9 mouse cellular contexts compared by ENCODE assay signal in genomic region chr11:59633037-59633436, GRCm38 (mm10). TPM values are rescaled to one million over a fixed set of nuclear protein-coding genes. Genes with fewer than 3 reads are reported as not detected.
A peak's percentile ranks its signal among the peaks of the same experiment; 100 is the strongest.
DNase-seq lines count a peak whose midpoint lies in the region; ATAC-seq and TF ChIP-seq lines count a peak whose summit lies in the region.
"Had no signal": no experiment of that assay in that cellular context is flagged by ENCODE, and none has a peak within 500 bp of the region (broad histone marks: within the 10 kb centered on the region; RNA-seq: fewer than 3 reads in every experiment).

No protein-coding gene starts in this region.

- peak; percentile 66 for TF ChIP-seq RAD21 in CH12.LX (IDR thresholded peaks at IDR 0.05; ENCODE audit: low read depth, low read length)

- no peak overlapping the region for H3K27ac ChIP-seq in hindbrain, embryonic 11.5 days (ENCODE audit: low read depth, low read length)
- H3K27ac ChIP-seq in hindbrain, embryonic 13.5 days = no peak overlapping the region
- H3K27ac ChIP-seq in CH12.LX (ENCODE audit: insufficient read depth, low read depth) = no peak overlapping the region
- no peak overlapping the region for H3K27ac ChIP-seq in testis, adult 2 months (ENCODE audit: control insufficient read depth, insufficient read depth, low read depth, low read length)
- H3K27ac ChIP-seq: limb, embryonic 15.5 days had no signal

- 23% methylated on average over 5 of the region's 5 CpGs for WGBS in hindbrain, embryonic 11.5 days
- 23% methylated on average over 5 of the region's 5 CpGs for WGBS in hindbrain, embryonic 13.5 days

- in situ Hi-C loops in CH12.LX (cut with MboI; ENCODE audit: low pct_ligation_motif_present, low pct_unique_long_range_greater_than_20kb, low sequenced_read_pairs) = loop anchor here (5.0 kb wide), 1 partner anchor 99 kb away; no protein-coding TSS in a partner anchor

- TF ChIP-seq CTCF in CH12.LX (conservative IDR thresholded peaks at IDR 0.05 in 1 of 2, IDR thresholded peaks at IDR 0.05 in 1 of 2; ENCODE audit: low read depth in 2 of 2, low read length in 2 of 2) = peak; percentile 94 to 98
- peak; percentile 93 for TF ChIP-seq CTCF in testis, adult 2 months (IDR thresholded peaks at IDR 0.05; ENCODE audit: control insufficient read depth, insufficient read depth, insufficient replicate concordance, low read depth, low read length)

- H3K9ac ChIP-seq in hindbrain, embryonic 11.5 days (ENCODE audit: low read depth, low read length) = no peak overlapping the region
- no peak overlapping the region for H3K9ac ChIP-seq in hindbrain, embryonic 13.5 days
- no peak overlapping the region for H3K9ac ChIP-seq in CH12.LX (ENCODE audit: insufficient read depth, low read depth)
- H3K9ac ChIP-seq: limb, embryonic 15.5 days had no signal

- no peaks in the 10 kb centered on the region for H3K27me3 ChIP-seq in hindbrain, embryonic 11.5 days (ENCODE audit: control insufficient read depth, insufficient read depth, low read length)
- no peaks in the 10 kb centered on the region for H3K27me3 ChIP-seq in hindbrain, embryonic 13.5 days
- H3K27me3 ChIP-seq in CH12.LX (replicated peaks) = peaks cover 11% of the 10 kb centered on the region
- no peaks in the 10 kb centered on the region for H3K27me3 ChIP-seq in testis, adult 2 months (ENCODE audit: control insufficient read depth, insufficient read depth, low read length)
- H3K27me3 ChIP-seq: limb, embryonic 15.5 days had no signal

- peak; percentile 78 for DNase-seq in hindbrain, embryonic 11.5 days (ENCODE audit: low spot score)
- DNase-seq in CH12.LX (ENCODE audit: extremely low read depth) = peak; percentile 82
- peak; percentile 33 for DNase-seq in c-Kit-negative CD71-positive TER-119-positive erythroid progenitor cells, embryonic 14.5 days (ENCODE audit: low read depth, low spot score)
- DNase-seq in frontal cortex, postnatal 36 days (ENCODE audit: low spot score in 2 of 2) = peak; percentile 24 to 28
- DNase-seq in layer of hippocampus, postnatal 10 days (ENCODE audit: low spot score in 2 of 2) = peak; percentile 59 to 65

- TF ChIP-seq POLR2A in CH12.LX (IDR thresholded peaks at IDR 0.05; ENCODE audit: low read depth, low read length) = no peak
- no peak for TF ChIP-seq POLR2A in testis, adult 2 months (IDR thresholded peaks at IDR 0.05; ENCODE audit: control insufficient read depth, low read depth, low read length)

- dilution Hi-C loops in CH12.LX (cut with MboI; ENCODE audit: extremely low pct_ligation_motif_present, extremely low pct_unique_long_range_greater_than_20kb, low sequenced_read_pairs) = no loop called here

- H3K4me1 ChIP-seq in hindbrain, embryonic 11.5 days (replicated peaks; ENCODE audit: control insufficient read depth, insufficient read depth, low read length) = no peaks in the 10 kb centered on the region
- no peaks in the 10 kb centered on the region for H3K4me1 ChIP-seq in hindbrain, embryonic 13.5 days (replicated peaks)
- H3K4me1 ChIP-seq in CH12.LX (ENCODE audit: control insufficient read depth in 1 of 2, insufficient read depth in 2 of 2) = peaks cover 4 to 24% of the 10 kb centered on the region in 2 experiments
- H3K4me1 ChIP-seq in testis, adult 2 months (ENCODE audit: control insufficient read depth, insufficient read depth, low read length) = no peaks in the 10 kb centered on the region

- no peak overlapping the region for H3K4me3 ChIP-seq in hindbrain, embryonic 11.5 days (ENCODE audit: low read depth, low read length)
- no peak overlapping the region for H3K4me3 ChIP-seq in hindbrain, embryonic 13.5 days
- peak overlapping the region in 2 of 3 experiments; percentile 4 to 21 for H3K4me3 ChIP-seq in CH12.LX (replicated peaks in 1 of 3; ENCODE audit: low read depth in 2 of 3, low read length in 2 of 3, poor library complexity in 1 of 3)
- no peak overlapping the region for H3K4me3 ChIP-seq in testis, adult 2 months (ENCODE audit: control insufficient read depth, low read depth, low read length)
- H3K4me3 ChIP-seq: limb, embryonic 15.5 days had no signal

- no peaks in the 10 kb centered on the region for H3K79me2 ChIP-seq in CH12.LX (replicated peaks; ENCODE audit: control insufficient read depth, extremely low read depth, insufficient read depth, poor library complexity, severe bottlenecking)

- no peak for ATAC-seq in hindbrain, embryonic 11.5 days (ENCODE audit: low FRiP score)
- ATAC-seq in hindbrain, embryonic 13.5 days (ENCODE audit: low FRiP score) = no peak
- ATAC-seq in megakaryocyte-erythroid progenitor cell, adult 5-6 weeks (replicated peaks; ENCODE audit: low FRiP score, low TSS enrichment, poor library complexity, severe bottlenecking) = peak; percentile 74

- no peaks in the 10 kb centered on the region for H3K36me3 ChIP-seq in hindbrain, embryonic 11.5 days (ENCODE audit: control insufficient read depth, insufficient read depth, low read length)
- no peaks in the 10 kb centered on the region for H3K36me3 ChIP-seq in hindbrain, embryonic 13.5 days
- H3K36me3 ChIP-seq in CH12.LX (replicated peaks in 1 of 2; ENCODE audit: control insufficient read depth in 1 of 2, insufficient read depth in 1 of 2, low read length in 1 of 2) = no peaks in the 10 kb centered on the region
- H3K36me3 ChIP-seq in testis, adult 2 months (ENCODE audit: control insufficient read depth, insufficient read depth, low read length) = no peaks in the 10 kb centered on the region
- H3K36me3 ChIP-seq: limb, embryonic 15.5 days had no signal

- TF ChIP-seq EP300 in CH12.LX (IDR thresholded peaks at IDR 0.05; ENCODE audit: low read length) = no peak

- H3K4me2 ChIP-seq in hindbrain, embryonic 11.5 days (replicated peaks; ENCODE audit: low read depth, low read length) = no peak overlapping the region
- no peak overlapping the region for H3K4me2 ChIP-seq in hindbrain, embryonic 13.5 days
- H3K4me2 ChIP-seq in CH12.LX (ENCODE audit: insufficient read depth, low read depth, poor library complexity, severe bottlenecking) = peak overlapping the region; percentile 26
- H3K4me2 ChIP-seq: limb, embryonic 15.5 days had no signal

- H3K9me3 ChIP-seq in hindbrain, embryonic 11.5 days (ENCODE audit: control insufficient read depth, low read length) = no peaks in the 10 kb centered on the region
- no peaks in the 10 kb centered on the region for H3K9me3 ChIP-seq in hindbrain, embryonic 13.5 days
- H3K9me3 ChIP-seq in CH12.LX (replicated peaks; ENCODE audit: low read length) = no peaks in the 10 kb centered on the region
- H3K9me3 ChIP-seq: limb, embryonic 15.5 days had no signal

TF ChIP-seq in CH12.LX, 34 proteins besides CTCF, POLR2A, EP300 and RAD21 (continues in another document):
- TF ChIP-seq JUN (IDR thresholded peaks at IDR 0.05; ENCODE audit: insufficient read depth, low read depth, low read length) (no peak), NELFE (IDR thresholded peaks at IDR 0.05; ENCODE audit: low read depth, low read length) (peak; percentile 60; the same call in 1 of the 2 replicates), ZC3H11A (IDR thresholded peaks at IDR 0.05; ENCODE audit: low read depth, low read length) (no peak), POLR2AphosphoS2 (IDR thresholded peaks at IDR 0.05; ENCODE audit: low read depth, low read length) (no peak), NRF1 (IDR thresholded peaks at IDR 0.05; ENCODE audit: low read depth, low read length) (no peak), ELF1 (IDR thresholded peaks at IDR 0.05; ENCODE audit: low read depth, low read length) (0 out of 2 replicates have a peak, but pooled peaks have one; percentile 22), MXI1 (IDR thresholded peaks at IDR 0.05; ENCODE audit: low read depth, low read length) (no peak), ZMIZ1 (IDR thresholded peaks at IDR 0.05; ENCODE audit: low read depth, low read length) (no peak), MYC (IDR thresholded peaks at IDR 0.05; ENCODE audit: low read depth, low read length) (peak; percentile 47; the same call in 1 of the 2 replicates), HCFC1 (IDR thresholded peaks at IDR 0.05; ENCODE audit: low read depth, low read length) (0 out of 2 replicates have a peak, but pooled peaks have one; percentile 23), PAX5 (IDR thresholded peaks at IDR 0.05; ENCODE audit: low read length) (no peak), MAZ (IDR thresholded peaks at IDR 0.05; ENCODE audit: low read depth, low read length) (0 out of 2 replicates have a peak, but pooled peaks have one; percentile 29), USF2 (conservative IDR thresholded peaks at IDR 0.05; ENCODE audit: low read depth, low read length) (no peak)

RNA-seq across cellular contexts. Expression of gene Mprip, which starts 28.1 kb away (rescaled TPM):
- polyA plus RNA-seq in hindbrain, embryonic 11.5 days (2014; fragmentation: Nextera tagmentation; extraction: Ambion mirVana) = 49.7 and 62.9 TPM in 2 replicates
- polyA plus RNA-seq in hindbrain, embryonic 13.5 days (2015; fragmentation: Nextera tagmentation; extraction: Ambion mirVana) = 36.6 and 37.9 TPM in 2 replicates
- total RNA-seq in CH12.LX (2012; rRNA removed) (59.5 and 71.6 TPM in 2 replicates), CH12.LX (2014; rRNA removed) (45.6 and 50.6 TPM in 2 replicates)
- 52.8 and 56.4 TPM in 2 replicates for polyA plus RNA-seq in CH12.LX (2012; ENCODE audit: insufficient read length, low read depth)
- total RNA-seq in layer of hippocampus, postnatal 10 days (2021) = 100 to 1,000 TPM; 240 to 256 TPM
- 53.1 and 65.7 TPM in 2 replicates for total RNA-seq in megakaryocyte-erythroid progenitor cell, adult 5-6 weeks (2014; fragmentation: Nextera tagmentation)
- total RNA-seq in megakaryocyte-erythroid progenitor cell, adult 5-6 weeks (2017) = 71.1 and 75.5 TPM in 2 replicates
- polyA plus RNA-seq in testis, adult 2 months (2012; rRNA removed) = 237 and 246 TPM in 2 replicates

RNA-seq across cellular contexts. Expression of gene Olfr223, which starts 39.9 kb away (rescaled TPM):
- polyA plus RNA-seq in hindbrain, embryonic 11.5 days (2014; fragmentation: Nextera tagmentation; extraction: Ambion mirVana) = not detected in 2 replicates
- polyA plus RNA-seq in hindbrain, embryonic 13.5 days (2015; fragmentation: Nextera tagmentation; extraction: Ambion mirVana) = not detected in 2 replicates
- total RNA-seq in CH12.LX (2012; rRNA removed) (not detected in 2 replicates), CH12.LX (2014; rRNA removed) (not detected in 2 replicates)
- polyA plus RNA-seq in CH12.LX (2012; ENCODE audit: insufficient read length, low read depth) = not detected in 2 replicates
- total RNA-seq in layer of hippocampus, postnatal 10 days (2021) = not detected
- total RNA-seq in megakaryocyte-erythroid progenitor cell, adult 5-6 weeks (2014; fragmentation: Nextera tagmentation) = not detected in 2 replicates
- total RNA-seq in megakaryocyte-erythroid progenitor cell, adult 5-6 weeks (2017) = not detected in 2 replicates
- polyA plus RNA-seq in testis, adult 2 months (2012; rRNA removed) = not detected in 2 replicates
- polyA plus RNA-seq: limb, embryonic 15.5 days had no signal

RNA-seq across cellular contexts. Expression of gene Olfr222, which starts 57.0 kb away (rescaled TPM):
- not detected in 2 replicates for polyA plus RNA-seq in hindbrain, embryonic 11.5 days (2014; fragmentation: Nextera tagmentation; extraction: Ambion mirVana)
- not detected in 2 replicates for polyA plus RNA-seq in hindbrain, embryonic 13.5 days (2015; fragmentation: Nextera tagmentation; extraction: Ambion mirVana)
- total RNA-seq in CH12.LX (2012; rRNA removed) (not detected in 2 replicates), CH12.LX (2014; rRNA removed) (not detected in 2 replicates)
- polyA plus RNA-seq in CH12.LX (2012; ENCODE audit: insufficient read length, low read depth) = not detected in 2 replicates
- not detected for total RNA-seq in layer of hippocampus, postnatal 10 days (2021)
- not detected in 2 replicates for total RNA-seq in megakaryocyte-erythroid progenitor cell, adult 5-6 weeks (2014; fragmentation: Nextera tagmentation)
- total RNA-seq in megakaryocyte-erythroid progenitor cell, adult 5-6 weeks (2017) = not detected in 2 replicates
- 0.15 and 0.16 TPM in 2 replicates for polyA plus RNA-seq in testis, adult 2 months (2012; rRNA removed)
- polyA plus RNA-seq: limb, embryonic 15.5 days had no signal

Comparison
In these comparisons a context has a peak if more than half of its experiments do, and no peak if none do; other contexts are left out.
1. DNase-seq: peak in every context shown above with its lines; median percentile 82 in CH12.LX; 78 in hindbrain, embryonic 11.5 days; 62 in layer of hippocampus, postnatal 10 days; 33 in c-Kit-negative CD71-positive TER-119-positive erythroid progenitor cells, embryonic 14.5 days; 26 in frontal cortex, postnatal 36 days.
2. H3K4me3 ChIP-seq: peak in CH12.LX (2 of 3); none in hindbrain, embryonic 11.5 days (single experiment), hindbrain, embryonic 13.5 days (single experiment) and testis, adult 2 months (single experiment).